Mouse (Mus musculus): ENCODE data around the gene C130026I21Rik.
"Not testable (repeated sequence)": the region's sequence is repeated elsewhere in the genome, so short reads cannot be mapped to it uniquely, and the experiment has no call there.

- TF ChIP-seq EP300 (optimal IDR thresholded peaks at IDR 0.05); CTCF (IDR thresholded peaks at IDR 0.05; ENCODE audit: low read depth): not testable (repeated sequence)
These were observed 308.6 kb downstream of the C130026I21Rik start for GRCm38 (mm10) chr1:84961779-84962178.

Data from stomach, postnatal 0 days (tissue).